Comparison of ENCODE assay signal across 13 mouse cellular contexts in the genomic region with DNA sequence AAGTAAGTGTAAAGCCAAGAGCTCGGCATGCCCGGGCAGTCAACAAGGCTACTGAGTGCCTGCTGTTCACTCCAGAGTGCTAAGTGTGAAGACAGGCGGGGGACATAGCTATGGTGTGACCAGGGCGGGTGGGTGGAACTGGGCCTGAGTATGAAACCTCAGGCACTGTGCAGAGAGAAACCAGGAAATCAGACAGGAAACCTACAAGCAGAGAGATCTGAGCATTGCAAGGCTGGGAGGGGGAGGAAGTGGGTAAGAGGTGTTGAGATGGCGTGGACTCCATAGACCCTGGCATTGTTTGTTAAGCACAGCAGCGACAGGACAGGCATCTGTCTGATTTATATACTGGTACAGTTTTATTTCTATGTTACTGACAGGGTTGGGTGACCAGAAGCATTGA. TPM values are rescaled to one million over a fixed set of nuclear protein-coding genes. Genes with fewer than 3 reads are reported as not detected.
DNase-seq lines count a peak whose midpoint lies in the region; ATAC-seq and TF ChIP-seq lines count a peak whose summit lies in the region.
"Had no signal": no experiment of that assay in that cellular context is flagged by ENCODE, and none has a peak within 500 bp of the region (broad histone marks: within the 10 kb centered on the region; RNA-seq: fewer than 3 reads in every experiment).

No protein-coding gene starts in this region.

- H3K27me3 ChIP-seq in lung, embryonic 16.5 days (ENCODE audit: control insufficient read depth, insufficient read depth, low read depth, low read length), result no peaks in the 10 kb centered on the region
- no peaks in the 10 kb centered on the region for H3K27me3 ChIP-seq in limb, embryonic 15.5 days
- H3K27me3 ChIP-seq: embryonic facial prominence, embryonic 15.5 days; hindbrain, embryonic 15.5 days had no signal

- H3K4me1 ChIP-seq in lung, embryonic 16.5 days (replicated peaks; ENCODE audit: control insufficient read depth, insufficient read depth, low read length), result peaks cover 14% of the 10 kb centered on the region
- H3K4me1 ChIP-seq in limb, embryonic 15.5 days, result peaks cover 3% of the 10 kb centered on the region; the same call in 1 of the 2 replicates
- H3K4me1 ChIP-seq: hindbrain, embryonic 15.5 days had no signal

- H3K9ac ChIP-seq in lung, embryonic 16.5 days (ENCODE audit: low read length), result no peak overlapping the region
- H3K9ac ChIP-seq in limb, embryonic 15.5 days, result no peak overlapping the region
- H3K9ac ChIP-seq: embryonic facial prominence, embryonic 15.5 days; hindbrain, embryonic 15.5 days had no signal

- DNase-seq in gastrocnemius, adult 2 months, result no peak
- DNase-seq in gastrocnemius, postnatal 36 days, result no peak
- no peak for DNase-seq in lung, postnatal 36 days
- DNase-seq in thymus, postnatal 14 days, result peak; percentile 40
- no peak for DNase-seq in urinary bladder, postnatal 36 days (ENCODE audit: low spot score in 2 of 2)
- no peak for DNase-seq in kidney, adult 9 months

- intact Hi-C loops in gastrocnemius, adult 2 months (cut with DNase I), result no loop called here
- intact Hi-C loops in gastrocnemius, postnatal 36 days (cut with DNase I), result no loop called here

- WGBS in lung, embryonic 16.5 days, result 45% methylated on average over 6 of the region's 6 CpGs
- WGBS in limb, embryonic 15.5 days, result 72% methylated on average over 6 of the region's 6 CpGs

- H3K4me3 ChIP-seq in gastrocnemius, adult 2 months, result peak overlapping the region; percentile 45
- H3K4me3 ChIP-seq in lung, embryonic 16.5 days (ENCODE audit: low read length), result no peak overlapping the region
- H3K4me3 ChIP-seq in limb, embryonic 15.5 days, result no peak overlapping the region
- H3K4me3 ChIP-seq: embryonic facial prominence, embryonic 15.5 days; hindbrain, embryonic 15.5 days; megakaryocyte, embryonic 14.5 days had no signal

- peak; percentile 41; the same call in 1 of the 2 replicates for ATAC-seq in lung, embryonic 16.5 days (ENCODE audit: low read depth)
- 0 out of 2 replicates have a peak, but pooled peaks have one; percentile 50 for ATAC-seq in limb, embryonic 15.5 days (ENCODE audit: insufficient number of reproducible peaks, low FRiP score, low TSS enrichment, low read depth)

- H3K36me3 ChIP-seq in lung, embryonic 16.5 days (ENCODE audit: control insufficient read depth, insufficient read depth, low read length), result no peaks in the 10 kb centered on the region
- H3K36me3 ChIP-seq in limb, embryonic 15.5 days, result no peaks in the 10 kb centered on the region
- H3K36me3 ChIP-seq: embryonic facial prominence, embryonic 15.5 days; hindbrain, embryonic 15.5 days had no signal

- H3K4me2 ChIP-seq in lung, embryonic 16.5 days (ENCODE audit: low read depth, low read length), result no peak overlapping the region
- no peak overlapping the region for H3K4me2 ChIP-seq in limb, embryonic 15.5 days
- H3K4me2 ChIP-seq: embryonic facial prominence, embryonic 15.5 days; hindbrain, embryonic 15.5 days had no signal

- no peaks in the 10 kb centered on the region for H3K9me3 ChIP-seq in lung, embryonic 16.5 days (ENCODE audit: control insufficient read depth, low read length)
- H3K9me3 ChIP-seq in limb, embryonic 15.5 days, result no peaks in the 10 kb centered on the region
- H3K9me3 ChIP-seq: embryonic facial prominence, embryonic 15.5 days; hindbrain, embryonic 15.5 days had no signal

- TF ChIP-seq CTCF in gastrocnemius, adult 2 months (IDR thresholded peaks at IDR 0.05), result no peak

- H3K27ac ChIP-seq in gastrocnemius, adult 2 months, result peak overlapping the region; percentile 74
- no peak overlapping the region for H3K27ac ChIP-seq in lung, embryonic 16.5 days (ENCODE audit: low read length)
- no peak overlapping the region for H3K27ac ChIP-seq in limb, embryonic 15.5 days
- H3K27ac ChIP-seq: embryonic facial prominence, embryonic 15.5 days; hindbrain, embryonic 15.5 days had no signal

RNA-seq across cellular contexts. Expression of a gene that starts 18.4 kb away (rescaled TPM):
- total RNA-seq in gastrocnemius, adult 2 months (2021), result 10 to 100 TPM in 1 of 2 experiments, 1 to 10 TPM in 1; 9.3 to 12.8 TPM
- 10 to 100 TPM in 1 of 2 experiments, 1 to 10 TPM in 1; 8.5 to 13.7 TPM for total RNA-seq in gastrocnemius, postnatal 36 days (2021)
- 11.4 and 13.6 TPM in 2 replicates for polyA plus RNA-seq in lung, embryonic 16.5 days (2015; fragmentation: Nextera tagmentation; extraction: Ambion mirVana)
- 7.6 and 9.4 TPM in 2 replicates for polyA plus RNA-seq in limb, embryonic 15.5 days (2015; fragmentation: Nextera tagmentation; extraction: Ambion mirVana)

RNA-seq across cellular contexts. Expression of a gene that starts 48.8 kb away (rescaled TPM):
- total RNA-seq in gastrocnemius, adult 2 months (2021), result 1 to 10 TPM; 2.0 to 2.1 TPM
- 1 to 10 TPM; 3.2 to 3.7 TPM for total RNA-seq in gastrocnemius, postnatal 36 days (2021)
- 0.16 TPM in 1 of 2 replicates, not detected in the other for polyA plus RNA-seq in lung, embryonic 16.5 days (2015; fragmentation: Nextera tagmentation; extraction: Ambion mirVana)
- polyA plus RNA-seq in limb, embryonic 15.5 days (2015; fragmentation: Nextera tagmentation; extraction: Ambion mirVana), result 0.26 TPM in 1 of 2 replicates, not detected in the other

RNA-seq across cellular contexts. Expression of a gene that starts 58.4 kb away (rescaled TPM):
- total RNA-seq in gastrocnemius, adult 2 months (2021), result not detected
- not detected for total RNA-seq in gastrocnemius, postnatal 36 days (2021)
- 1.0 and 1.1 TPM in 2 replicates for polyA plus RNA-seq in lung, embryonic 16.5 days (2015; fragmentation: Nextera tagmentation; extraction: Ambion mirVana)
- polyA plus RNA-seq in limb, embryonic 15.5 days (2015; fragmentation: Nextera tagmentation; extraction: Ambion mirVana), result not detected in 2 replicates
- total RNA-seq: gastrocnemius, adult 18-20 months had no signal
- polyA plus RNA-seq: C2C12 had no signal
